Mouse (Mus musculus) right cerebral cortex, postnatal 14 days (tissue): ENCODE results near the gene Plekhh1.
A peak's percentile ranks its signal among the peaks of the same experiment; 100 is the strongest.
"Not testable (repeated sequence)": the region's sequence is repeated elsewhere in the genome, so short reads cannot be mapped to it uniquely, and the experiment has no call there.

ENCODE experiments used
- DNase-seq: peaks from one replicate; pipeline ENCODE4 v3.0.0; 2022

The Plekhh1 gene

GRCm38 (mm10) chr12:79028911-79029861, at the start of gene Plekhh1:
Gene Plekhh1, plus strand, starts transcription at chr12:79029163.
- DNase-seq = peak; percentile 31

GRCm38 (mm10) chr12:78980683-78981091, 48.3 kb upstream of the Plekhh1 start:
- no peak for DNase-seq

- no peak for DNase-seq
Observed at GRCm38 (mm10) chr12:78981131-78981530, 47.8 kb upstream of the Plekhh1 start.

- no peak for DNase-seq
Observed at GRCm38 (mm10) chr12:78981938-78982825, 46.8 kb upstream of the Plekhh1 start.

- no peak for DNase-seq
Observed at GRCm38 (mm10) chr12:78983296-78984034, 45.5 kb upstream of the Plekhh1 start.

- peak; percentile 66 for DNase-seq
Observed at GRCm38 (mm10) chr12:78984035-78984432, 44.9 kb upstream of the Plekhh1 start.

GRCm38 (mm10) chr12:78987581-78988081, 41.3 kb upstream of the Plekhh1 start:
- no peak for DNase-seq

GRCm38 (mm10) chr12:78996271-78996670, 32.7 kb upstream of the Plekhh1 start:
- DNase-seq = no peak

- DNase-seq = no peak
Observed at GRCm38 (mm10) chr12:78996711-78997110, 32.3 kb upstream of the Plekhh1 start.

- DNase-seq = no peak
Observed at GRCm38 (mm10) chr12:79002406-79002805, 26.6 kb upstream of the Plekhh1 start.

GRCm38 (mm10) chr12:79002978-79003377, 26.0 kb upstream of the Plekhh1 start:
- DNase-seq = no peak

- no peak for DNase-seq
Observed at GRCm38 (mm10) chr12:79005456-79005855, 23.5 kb upstream of the Plekhh1 start.

- DNase-seq = no peak
Observed at GRCm38 (mm10) chr12:79006076-79006475, 22.9 kb upstream of the Plekhh1 start.

- DNase-seq = peak; percentile 55
Observed at GRCm38 (mm10) chr12:79006478-79007125, 22.4 kb upstream of the Plekhh1 start.

- peak; percentile 69 for DNase-seq
Observed at GRCm38 (mm10) chr12:79007126-79007753, 21.7 kb upstream of the Plekhh1 start, which contains the start of gene Tmem229b. Gene Tmem229b, minus strand, starts transcription at chr12:79007627.

GRCm38 (mm10) chr12:79010569-79010968, 18.4 kb upstream of the Plekhh1 start:
- DNase-seq = no peak

- DNase-seq = no peak
Observed at GRCm38 (mm10) chr12:79016109-79016508, 12.9 kb upstream of the Plekhh1 start.

GRCm38 (mm10) chr12:79017994-79018399, 11.0 kb upstream of the Plekhh1 start:
- DNase-seq = no peak

- DNase-seq = no peak
Observed at GRCm38 (mm10) chr12:79021902-79022301, 7.1 kb upstream of the Plekhh1 start.

- peak; percentile 64 for DNase-seq
Observed at GRCm38 (mm10) chr12:79022882-79023281, 6.1 kb upstream of the Plekhh1 start.

- not testable (repeated sequence) for DNase-seq
Observed at GRCm38 (mm10) chr12:79027526-79027925, 1.4 kb upstream of the Plekhh1 start.
